23 mouse cellular contexts compared by ENCODE assay signal in genomic region chr12:91843888-91844287, GRCm38 (mm10). TPM values are rescaled to one million over a fixed set of nuclear protein-coding genes. Genes with fewer than 3 reads are reported as not detected.
A peak's percentile ranks its signal among the peaks of the same experiment; 100 is the strongest.
DNase-seq lines count a peak whose midpoint lies in the region; ATAC-seq and TF ChIP-seq lines count a peak whose summit lies in the region.
"Had no signal": no experiment of that assay in that cellular context is flagged by ENCODE, and none has a peak within 500 bp of the region (broad histone marks: within the 10 kb centered on the region; RNA-seq: fewer than 3 reads in every experiment).

No protein-coding gene starts in this region.

- H3K27me3 ChIP-seq in liver, embryonic 15.5 days = no peaks in the 10 kb centered on the region
- H3K27me3 ChIP-seq in liver, embryonic 12.5 days (replicated peaks) = no peaks in the 10 kb centered on the region
- H3K27me3 ChIP-seq in G1E (ENCODE audit: insufficient read depth, low read length) = no peaks in the 10 kb centered on the region
- H3K27me3 ChIP-seq: forebrain, embryonic 13.5 days; heart, embryonic 15.5 days; hindbrain, embryonic 12.5 days; lung, embryonic 15.5 days; midbrain, embryonic 12.5 days had no signal

- peak overlapping the region; percentile 26; the same call in 1 of the 2 replicates for H3K27ac ChIP-seq in liver, embryonic 15.5 days (replicated peaks)
- H3K27ac ChIP-seq in liver, embryonic 12.5 days = no peak overlapping the region
- H3K27ac ChIP-seq: forebrain, embryonic 13.5 days; heart, embryonic 15.5 days; hindbrain, embryonic 12.5 days; left cerebral cortex, adult 2 months; liver, embryonic 14.5 days; lung, embryonic 15.5 days; midbrain, embryonic 12.5 days had no signal

- H3K9ac ChIP-seq in liver, embryonic 15.5 days = no peak overlapping the region
- H3K9ac ChIP-seq in liver, embryonic 12.5 days = no peak overlapping the region
- H3K9ac ChIP-seq: forebrain, embryonic 13.5 days; heart, embryonic 15.5 days; hindbrain, embryonic 12.5 days; liver, embryonic 14.5 days; lung, embryonic 15.5 days; midbrain, embryonic 12.5 days had no signal

- DNase-seq in G1E (ENCODE audit: low spot score) = no peak
- peak; percentile 11 for DNase-seq in R1 (ENCODE audit: low read depth, low spot score)
- DNase-seq in gastrocnemius, postnatal 10 days = no peak
- no peak for DNase-seq in cerebellum, adult 9-10 months
- DNase-seq in kidney, adult 8-10 months = no peak
- DNase-seq: adrenal gland, postnatal 14 days; B cell, adult 2 months; cerebellum, adult 8-10 months; cerebellum, postnatal 36 days; gastrocnemius, postnatal 14 days; heart, postnatal 36 days; kidney, postnatal 14 days had no signal

- peaks cover 37% of the 10 kb centered on the region for H3K36me3 ChIP-seq in liver, embryonic 15.5 days (replicated peaks)
- peaks cover 45% of the 10 kb centered on the region for H3K36me3 ChIP-seq in liver, embryonic 12.5 days
- H3K36me3 ChIP-seq in G1E (replicated peaks) = peaks cover 65% of the 10 kb centered on the region

- WGBS in liver, embryonic 15.5 days (ENCODE audit: insufficient replicate concordance) = 84% methylated on average over 13 of the region's 13 CpGs
- 94% methylated on average over 13 of the region's 13 CpGs for WGBS in liver, embryonic 12.5 days (ENCODE audit: insufficient replicate concordance)

- peaks cover 26% of the 10 kb centered on the region for H3K4me1 ChIP-seq in liver, embryonic 15.5 days (replicated peaks)
- H3K4me1 ChIP-seq in liver, embryonic 12.5 days = peaks cover 41% of the 10 kb centered on the region
- peaks cover 26% of the 10 kb centered on the region for H3K4me1 ChIP-seq in G1E (ENCODE audit: insufficient read depth, low read depth, low read length)

- no peak for ATAC-seq in liver, embryonic 15.5 days (ENCODE audit: insufficient read depth)
- no peak for ATAC-seq in liver, embryonic 12.5 days
- ATAC-seq in G1E (ENCODE audit: extremely low read depth, insufficient number of reproducible peaks, low FRiP score, poor library complexity, severe bottlenecking) = 0 out of 2 replicates have a peak, but pooled peaks have one; percentile 17
- ATAC-seq in megakaryocyte progenitor cell, adult 5-6 weeks (replicated peaks; ENCODE audit: poor library complexity) = peak; percentile 26; the same call in 1 of the 2 replicates
- ATAC-seq: forebrain, embryonic 13.5 days; intestine, postnatal 0 days had no signal

- no peak overlapping the region for H3K4me3 ChIP-seq in liver, embryonic 15.5 days (replicated peaks)
- no peak overlapping the region for H3K4me3 ChIP-seq in liver, embryonic 12.5 days
- no peak overlapping the region for H3K4me3 ChIP-seq in G1E (ENCODE audit: low read depth, low read length)
- H3K4me3 ChIP-seq: forebrain, embryonic 13.5 days; heart, embryonic 15.5 days; hindbrain, embryonic 12.5 days; left cerebral cortex, adult 2 months; lung, embryonic 15.5 days; midbrain, embryonic 12.5 days had no signal

- no peak overlapping the region for H3K4me2 ChIP-seq in liver, embryonic 15.5 days
- no peak overlapping the region for H3K4me2 ChIP-seq in liver, embryonic 12.5 days
- H3K4me2 ChIP-seq: forebrain, embryonic 13.5 days; heart, embryonic 15.5 days; hindbrain, embryonic 12.5 days; lung, embryonic 15.5 days; midbrain, embryonic 12.5 days had no signal

- no peaks in the 10 kb centered on the region for H3K9me3 ChIP-seq in liver, embryonic 15.5 days (replicated peaks)
- no peaks in the 10 kb centered on the region for H3K9me3 ChIP-seq in liver, embryonic 12.5 days (replicated peaks)
- H3K9me3 ChIP-seq in G1E (replicated peaks) = no peaks in the 10 kb centered on the region
- H3K9me3 ChIP-seq: forebrain, embryonic 13.5 days; heart, embryonic 15.5 days; hindbrain, embryonic 12.5 days; lung, embryonic 15.5 days; midbrain, embryonic 12.5 days had no signal

- no peak for TF ChIP-seq CTCF in G1E (IDR thresholded peaks at IDR 0.05; ENCODE audit: low read depth, low read length)

RNA-seq across cellular contexts. Expression of gene Sel1l, which starts 5.1 kb away (rescaled TPM):
- polyA plus RNA-seq in liver, embryonic 15.5 days (2015; fragmentation: Nextera tagmentation; extraction: Ambion mirVana) = 37.6 and 40.7 TPM in 2 replicates
- 38.4 and 39.5 TPM in 2 replicates for polyA plus RNA-seq in liver, embryonic 12.5 days (2016; fragmentation: Nextera tagmentation; extraction: Ambion mirVana)
- total RNA-seq in G1E (2014; fragmentation: Nextera tagmentation) (107 and 119 TPM in 2 replicates), G1E (2017) (67.7 and 80.1 TPM in 2 replicates)
- 57.1 and 64.9 TPM in 2 replicates for polyA plus RNA-seq in G1E (2012)
- total RNA-seq in megakaryocyte progenitor cell, adult 5-6 weeks (2015) = 65.9 and 73.8 TPM in 2 replicates
- 66.5 and 66.9 TPM in 2 replicates for total RNA-seq in megakaryocyte progenitor cell, adult 5-6 weeks (2017)
- 10 to 100 TPM; 46.8 to 50.4 TPM for total RNA-seq in gastrocnemius, postnatal 10 days (2021)

RNA-seq across cellular contexts. Expression of gene Ston2, which starts 55.7 kb away (rescaled TPM):
- polyA plus RNA-seq in liver, embryonic 15.5 days (2015; fragmentation: Nextera tagmentation; extraction: Ambion mirVana) = 13.6 and 14.5 TPM in 2 replicates
- polyA plus RNA-seq in liver, embryonic 12.5 days (2016; fragmentation: Nextera tagmentation; extraction: Ambion mirVana) = 35.7 and 37.9 TPM in 2 replicates
- total RNA-seq in G1E (2014; fragmentation: Nextera tagmentation) (110 TPM in 2 replicates), G1E (2017) (33.4 and 34.0 TPM in 2 replicates)
- 69.8 and 74.5 TPM in 2 replicates for polyA plus RNA-seq in G1E (2012)
- 4.5 and 10.5 TPM in 2 replicates for total RNA-seq in megakaryocyte progenitor cell, adult 5-6 weeks (2015)
- total RNA-seq in megakaryocyte progenitor cell, adult 5-6 weeks (2017) = 2.4 and 5.4 TPM in 2 replicates
- total RNA-seq in gastrocnemius, postnatal 10 days (2021) = 10 to 100 TPM; 42.7 to 51.4 TPM

Comparison
In these comparisons a context has a peak if more than half of its experiments do, and no peak if none do; other contexts are left out.
1. ATAC-seq: peak in G1E (single experiment) and megakaryocyte progenitor cell, adult 5-6 weeks (single experiment); none in liver, embryonic 15.5 days (single experiment) and liver, embryonic 12.5 days (single experiment).